Mouse (Mus musculus) forebrain, embryonic 11.5 days (tissue): Measurements from ENCODE around the gene Rpain. TPM values are rescaled to one million over a fixed set of nuclear protein-coding genes. Genes with fewer than 3 reads are reported as not detected.

ENCODE experiments used
- ATAC-seq: fragments of 200-750 bp; cut with Nextera tagmentation; replicated peaks from 2 replicates; pipeline ENCODE4 v1.8.0; 2017; ENCODE audit warnings: moderate TSS enrichment; ENCODE audit not compliant: low FRiP score
- DNase-seq: peaks from one replicate; pipeline ENCODE4 v3.0.0-alpha.2; 2017; ENCODE audit warnings: low spot score
- H3K27ac ChIP-seq: fragments of 300-500 bp; sonication (generic); 2 replicates; pipeline ENCODE4 v1.5.1; 2014; ENCODE audit warnings: low read depth, low read length
- H3K27me3 ChIP-seq: fragments of 300-500 bp; sonication (generic); 2 replicates; pipeline ENCODE4 v1.6.1; 2014; ENCODE audit warnings: mild to moderate bottlenecking, low read length, mixed read lengths; ENCODE audit not compliant: control insufficient read depth, insufficient read depth
- H3K36me3 ChIP-seq: fragments of 300-500 bp; sonication (generic); 2 replicates; pipeline ENCODE4 v1.6.1; 2014; ENCODE audit warnings: mild to moderate bottlenecking, low read length, moderate library complexity, mixed read lengths; ENCODE audit not compliant: control insufficient read depth, insufficient read depth
- H3K4me1 ChIP-seq: fragments of 300-500 bp; sonication (generic); replicated peaks from 2 replicates; pipeline ENCODE4 v1.6.1; 2014; ENCODE audit warnings: low read length, mixed read lengths; ENCODE audit not compliant: control insufficient read depth, insufficient read depth
- H3K4me2 ChIP-seq: fragments of 300-500 bp; sonication (generic); 2 replicates; pipeline ENCODE4 v1.6.1; 2014; ENCODE audit warnings: low read depth, mild to moderate bottlenecking, low read length, moderate library complexity, mixed read lengths; ENCODE audit not compliant: severe bottlenecking
- H3K4me3 ChIP-seq: fragments of 300-500 bp; sonication (generic); 2 replicates; pipeline ENCODE4 v1.5.1; 2014; ENCODE audit warnings: low read depth, low read length
- H3K9ac ChIP-seq: fragments of 300-500 bp; sonication (generic); 2 replicates; pipeline ENCODE4 v1.6.1; 2014; ENCODE audit warnings: low read length
- H3K9me3 ChIP-seq: fragments of 300-500 bp; sonication (generic); 2 replicates; pipeline ENCODE4 v1.6.1; 2016; ENCODE audit warnings: low read length, mixed read lengths; ENCODE audit not compliant: control insufficient read depth
- WGBS: fragments of 180-500 bp; shearing (Covaris S2); extraction: QIAGEN DNeasy Blood & Tissue Kit; methylation state at CpG from one replicate; pipeline ENCODE4 v1.1.7; 2014; 5-methylcytosine and 5-hydroxymethylcytosine counted together
- polyA plus RNA-seq: library from polyadenylated mRNA; unstranded; fragments of >200 nt; fragmentation: Nextera tagmentation; extraction: Ambion mirVana; gene quantifications from 2 replicates; pipeline ENCODE4 v1.2.1, GENCODE M21; 2014

Gene Rpain
- polyA plus RNA-seq = 84.0 and 84.6 TPM in 2 replicates

DNA sequence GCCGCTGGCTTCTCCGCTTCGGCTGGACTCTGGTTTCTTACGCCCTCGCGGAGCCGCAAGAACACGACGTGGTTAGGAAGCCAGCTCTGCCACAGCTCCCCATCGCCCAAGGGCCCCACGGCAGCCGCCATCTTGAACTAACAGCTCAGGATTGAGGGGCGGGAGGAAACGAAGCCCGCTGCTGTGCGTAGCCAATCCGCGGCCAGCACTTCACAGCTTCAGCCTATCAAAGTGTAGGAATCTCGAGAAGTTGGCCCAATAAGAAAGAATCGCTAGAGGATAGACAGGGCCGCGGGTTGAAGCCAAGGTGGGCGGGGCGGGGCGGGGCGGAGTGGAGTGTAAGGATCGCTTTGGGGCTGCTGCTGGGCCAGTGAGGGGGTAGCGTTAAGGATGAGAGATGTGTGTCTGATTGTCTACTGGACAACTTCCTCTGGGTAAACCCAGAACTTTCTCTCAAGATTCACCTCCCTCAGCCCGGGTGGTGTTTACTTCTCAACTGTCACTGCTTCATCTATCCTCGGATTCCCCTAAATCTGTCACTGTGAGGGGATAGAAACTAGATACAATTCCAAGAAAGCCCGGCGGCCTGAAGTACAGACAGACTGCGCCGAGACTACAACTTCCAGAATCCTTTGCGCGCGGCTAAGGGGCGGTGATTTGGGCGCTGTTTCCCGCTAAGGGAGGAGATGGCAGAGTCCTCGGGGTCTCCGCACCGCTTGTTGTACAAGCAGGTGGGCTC, at the start of gene Rpain, which contains the start of gene Nup88:
Rpain (plus strand) TSS at position 393 of the 739 bp plus-strand sequence.
Nup88 (minus strand) TSS at position 153 of the 739 bp plus-strand sequence.
- Histone ChIP-seq H3K9me3 (no peaks in the 10 kb centered on the region; the same call in 1 of the 2 replicates), H3K4me3 (peak within 1 kb of the TSS; percentile 94), H3K36me3 (peaks cover 4% of the 10 kb centered on the region; the same call in 1 of the 2 replicates), H3K27me3 (no peaks in the 10 kb centered on the region), H3K4me2 (peak within 1 kb of the TSS; percentile 80), H3K27ac (peak within 1 kb of the TSS; percentile 71), H3K4me1 (no peaks in the 10 kb centered on the region; the same call in 1 of the 2 replicates), H3K9ac (peak within 1 kb of the TSS; percentile 88)
- peak; percentile 97 for ATAC-seq
- DNase-seq = peak; percentile 97
- WGBS = under 1% methylated on average over 43 of the region's 43 CpGs

DNA sequence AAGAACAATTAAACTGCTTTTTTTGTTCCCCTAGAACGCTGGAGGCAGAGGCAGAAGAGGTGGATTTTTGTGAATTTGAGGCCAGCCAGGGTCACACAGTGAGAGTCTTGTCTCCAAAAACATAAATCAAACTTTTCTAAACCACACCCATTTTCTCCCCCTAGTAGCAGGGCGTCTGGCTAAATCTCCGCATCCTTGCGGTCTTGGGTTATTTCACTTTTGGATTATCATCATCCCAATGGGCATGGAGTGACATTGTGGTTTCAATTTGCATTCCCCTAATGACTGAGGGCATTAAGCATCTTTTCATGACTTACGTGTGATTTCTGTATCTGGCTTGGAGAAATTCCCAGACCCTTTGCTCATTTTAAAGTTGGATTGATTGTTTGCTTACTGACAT, 38.6 kb upstream of the Rpain start:
- no peaks in the 10 kb centered on the region for H3K9me3 ChIP-seq
- H3K9ac ChIP-seq = no peak overlapping the region
- H3K36me3 ChIP-seq = no peaks in the 10 kb centered on the region
- DNase-seq (no peak), ATAC-seq (no peak)
- no peak overlapping the region for H3K4me2 ChIP-seq
- H3K4me1 ChIP-seq = no peaks in the 10 kb centered on the region
- 96% methylated on average over 5 of the region's 5 CpGs for WGBS
- H3K27me3 ChIP-seq = no peaks in the 10 kb centered on the region
- H3K4me3 ChIP-seq = no peak overlapping the region
- H3K27ac ChIP-seq = no peak overlapping the region

DNA sequence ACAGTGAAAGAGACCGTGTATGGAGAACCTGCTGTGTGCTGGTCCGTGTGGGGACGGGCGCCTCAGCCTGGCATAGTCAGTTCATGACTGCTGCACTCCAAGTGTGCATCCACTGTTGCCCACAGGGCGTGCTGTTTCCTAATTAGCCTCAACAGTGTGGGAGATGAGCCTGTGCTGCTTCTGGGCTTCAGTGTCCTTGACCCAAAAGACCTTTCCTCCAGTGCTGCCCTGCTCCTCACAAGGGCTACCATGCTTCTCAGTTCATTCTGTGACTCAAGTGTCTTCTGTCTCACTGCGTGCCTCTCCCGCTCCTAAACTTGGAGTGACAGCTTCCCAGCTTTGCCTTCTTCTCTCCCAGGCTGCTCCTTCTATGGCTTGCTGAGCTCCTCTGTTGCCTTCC, 34.7 kb upstream of the Rpain start:
- DNase-seq = no peak
- 91% methylated on average over 7 of the region's 7 CpGs for WGBS
- no peaks in the 10 kb centered on the region; the same call in 1 of the 2 replicates for H3K36me3 ChIP-seq
- no peak overlapping the region for H3K4me2 ChIP-seq
- H3K9me3 ChIP-seq = no peaks in the 10 kb centered on the region
- H3K4me1 ChIP-seq = no peaks in the 10 kb centered on the region
- no peak overlapping the region for H3K9ac ChIP-seq
- no peak overlapping the region for H3K27ac ChIP-seq
- H3K4me3 ChIP-seq = no peak overlapping the region
- no peaks in the 10 kb centered on the region for H3K27me3 ChIP-seq
- no peak for ATAC-seq

DNA sequence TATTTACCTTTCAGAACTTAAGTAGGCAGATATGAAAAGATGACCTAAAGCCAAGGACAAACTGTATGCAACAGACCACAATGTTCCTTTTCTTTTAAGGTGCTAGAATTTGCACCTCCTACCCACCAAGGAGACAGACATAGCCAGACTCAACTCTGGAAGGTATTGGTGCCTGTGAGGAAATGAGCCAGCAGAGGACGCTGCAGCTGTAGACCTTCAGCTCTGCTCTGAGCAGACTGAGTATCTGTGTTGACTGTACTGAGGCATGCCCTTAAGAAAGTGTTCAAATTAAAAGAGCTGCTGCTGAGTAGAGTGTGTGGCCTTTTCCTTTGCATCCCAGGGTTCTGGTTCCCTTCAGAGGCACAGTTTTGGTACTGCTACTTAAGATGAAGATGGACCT, 27.4 kb upstream of the Rpain start:
- ATAC-seq = no peak

DNA sequence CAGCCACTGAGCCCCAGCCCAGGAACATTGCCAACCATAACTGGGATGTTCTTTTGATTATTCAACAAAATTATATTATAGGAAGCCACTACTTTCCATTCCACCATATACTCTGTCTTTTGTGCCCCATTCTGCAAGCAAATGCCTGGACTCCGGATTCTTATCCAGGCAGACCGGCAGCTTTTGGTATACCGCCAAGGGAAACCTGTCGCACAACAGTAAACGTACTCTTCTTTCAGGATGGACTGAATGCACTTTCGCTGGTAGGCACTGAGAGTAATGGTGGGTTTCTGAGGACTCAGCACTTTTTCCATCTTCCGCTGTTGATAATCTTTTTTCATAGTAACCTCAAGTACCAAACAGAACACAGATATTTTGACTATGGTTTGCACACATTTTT, 26.4 kb upstream of the Rpain start:
- H3K4me3 ChIP-seq = no peak overlapping the region
- no peak for DNase-seq
- WGBS = 96% methylated on average over 7 of the region's 7 CpGs
- no peaks in the 10 kb centered on the region for H3K27me3 ChIP-seq
- no peak overlapping the region for H3K9ac ChIP-seq
- H3K9me3 ChIP-seq = no peaks in the 10 kb centered on the region
- peaks cover 16% of the 10 kb centered on the region for H3K36me3 ChIP-seq
- no peaks in the 10 kb centered on the region for H3K4me1 ChIP-seq
- no peak for ATAC-seq
- no peak overlapping the region for H3K27ac ChIP-seq
- no peak overlapping the region for H3K4me2 ChIP-seq

More for the DNA sequence above, 27.4 kb upstream of the Rpain start:
- no peak for DNase-seq
- no peak overlapping the region for H3K4me2 ChIP-seq
- H3K4me3 ChIP-seq = no peak overlapping the region
- no peak overlapping the region for H3K27ac ChIP-seq
- no peaks in the 10 kb centered on the region for H3K4me1 ChIP-seq
- no peak overlapping the region for H3K9ac ChIP-seq
- no peaks in the 10 kb centered on the region for H3K9me3 ChIP-seq
- no peaks in the 10 kb centered on the region for H3K27me3 ChIP-seq
- peaks cover 15% of the 10 kb centered on the region for H3K36me3 ChIP-seq
- WGBS = 80% methylated on average over 1 of the region's 1 CpGs

DNA sequence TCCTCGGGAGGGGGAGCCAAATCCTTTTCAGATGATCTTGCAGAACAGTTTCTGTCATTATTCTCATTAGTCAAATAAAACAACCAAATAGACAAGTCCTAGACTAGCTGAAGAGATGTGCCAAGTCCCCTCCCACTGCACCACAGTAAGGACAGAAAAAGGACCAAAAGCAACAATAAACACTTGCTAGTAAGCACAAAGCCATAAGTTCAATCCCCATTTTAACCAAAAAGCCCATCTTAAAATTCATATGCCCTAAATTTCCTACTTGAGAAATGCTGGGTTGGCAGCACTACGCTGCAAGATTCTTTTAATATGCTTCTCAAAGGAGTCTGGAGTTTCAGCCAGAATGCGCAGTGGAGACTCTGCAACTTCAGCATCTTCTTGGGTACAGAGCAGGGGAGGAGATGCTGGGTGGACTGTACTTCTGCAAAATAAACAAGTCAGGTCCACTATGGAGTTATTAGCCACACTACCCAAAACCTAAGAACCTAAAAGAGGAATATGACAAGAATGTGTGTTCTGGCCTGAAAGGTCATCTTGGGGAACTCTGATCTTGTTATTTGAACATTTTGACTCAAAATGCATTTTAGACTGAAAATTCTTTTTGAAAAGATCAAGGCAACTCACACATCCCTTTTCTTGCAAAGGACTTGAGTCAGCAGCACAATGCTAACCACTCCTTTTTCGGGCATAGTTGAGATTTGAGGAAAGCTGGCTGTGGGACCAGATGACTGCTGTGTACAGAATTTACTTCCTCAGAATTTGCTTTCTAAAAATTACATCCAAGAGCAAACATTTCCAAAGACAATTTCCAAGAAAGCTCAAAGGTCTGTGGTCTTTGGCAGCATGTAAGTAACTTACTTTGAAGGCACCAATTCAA, 24.8 kb upstream of the Rpain start:
- Histone ChIP-seq H3K4me1 (no peaks in the 10 kb centered on the region), H3K36me3 (peaks cover 16% of the 10 kb centered on the region), H3K27me3 (no peaks in the 10 kb centered on the region), H3K27ac (no peak overlapping the region), H3K4me2 (no peak overlapping the region), H3K4me3 (no peak overlapping the region), H3K9ac (no peak overlapping the region), H3K9me3 (no peaks in the 10 kb centered on the region)
- 93% methylated on average over 4 of the region's 4 CpGs for WGBS
- DNase-seq (no peak), ATAC-seq (no peak)

DNA sequence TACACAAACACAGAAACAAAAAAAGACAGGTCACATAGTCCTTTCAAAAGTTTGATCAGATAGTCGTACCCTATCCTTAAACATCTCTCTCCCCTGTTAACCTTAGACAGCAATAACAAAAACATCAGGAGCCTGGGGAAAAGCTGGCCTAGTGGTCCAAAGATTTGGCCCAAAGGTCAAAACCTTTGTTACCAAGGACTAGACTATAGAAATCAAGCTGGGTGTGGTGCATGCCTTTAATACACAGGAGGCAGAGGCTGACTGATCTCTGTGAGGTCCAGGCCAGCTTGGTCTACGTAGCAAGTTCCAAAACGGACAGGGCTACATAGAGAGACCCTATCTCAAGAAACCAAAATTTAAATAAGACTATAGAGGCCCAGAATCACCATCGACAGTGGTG, 15.3 kb upstream of the Rpain start:
- ATAC-seq (no peak), DNase-seq (no peak)
- peaks cover 9% of the 10 kb centered on the region; the same call in 1 of the 2 replicates for H3K36me3 ChIP-seq
- H3K27me3 ChIP-seq = no peaks in the 10 kb centered on the region
- H3K4me1 ChIP-seq = no peaks in the 10 kb centered on the region
- H3K4me2 ChIP-seq = no peak overlapping the region
- WGBS = 94% methylated on average over 4 of the region's 4 CpGs
- H3K27ac ChIP-seq = no peak overlapping the region
- H3K9ac ChIP-seq = no peak overlapping the region
- H3K9me3 ChIP-seq = no peaks in the 10 kb centered on the region
- no peak overlapping the region for H3K4me3 ChIP-seq

DNA sequence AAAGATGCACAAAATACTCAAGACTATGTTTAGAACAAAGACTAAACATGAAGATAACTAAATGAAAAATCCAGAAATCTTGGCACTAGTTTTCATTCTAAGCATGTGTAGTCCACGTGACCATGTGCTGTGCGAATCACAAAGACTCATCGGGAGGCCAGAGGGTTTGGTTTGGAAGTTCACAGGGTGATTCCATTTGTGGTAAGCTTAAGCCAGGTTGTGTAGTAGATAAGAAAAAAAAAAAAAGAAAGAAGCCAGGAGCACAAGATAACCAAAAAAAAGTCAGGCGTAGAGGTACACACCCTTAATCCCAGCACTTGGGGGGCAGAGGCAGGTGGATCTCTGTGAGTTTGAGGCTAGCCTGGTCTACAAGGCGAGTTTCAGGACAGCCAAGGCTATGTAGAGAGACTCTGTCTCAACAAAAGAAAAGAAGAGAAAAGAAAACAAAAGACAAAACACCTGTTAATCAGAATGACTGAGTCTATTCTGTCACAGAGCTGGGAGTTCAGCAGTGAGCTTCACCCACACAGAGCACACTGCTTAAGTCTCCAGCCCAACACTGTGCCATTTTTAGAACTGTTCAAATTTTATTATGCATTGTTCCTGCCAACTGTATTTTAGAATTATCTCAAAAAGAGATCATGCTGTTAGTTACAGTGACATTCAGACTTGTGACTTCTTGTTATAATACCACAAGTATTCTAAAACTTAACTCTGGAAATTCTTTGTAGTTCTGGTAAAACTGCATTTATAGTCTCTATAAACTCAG, 9.0 kb upstream of the Rpain start:
- ATAC-seq (no peak), DNase-seq (no peak)
- 93% methylated on average over 5 of the region's 5 CpGs for WGBS
- Histone ChIP-seq H3K9ac (no peak overlapping the region), H3K4me1 (no peaks in the 10 kb centered on the region), H3K27me3 (no peaks in the 10 kb centered on the region), H3K4me3 (no peak overlapping the region), H3K4me2 (no peak overlapping the region), H3K27ac (no peak overlapping the region), H3K9me3 (no peaks in the 10 kb centered on the region), H3K36me3 (peaks cover 18% of the 10 kb centered on the region)
